Mouse (Mus musculus) heart, adult 11 months (tissue): ENCODE results near the gene Neu3.
A peak's percentile ranks its signal among the peaks of the same experiment; 100 is the strongest.

Source experiments
- DNase-seq: peaks from one replicate; pipeline ENCODE4 v3.0.0; 2022

Neu3 gene

GRCm38 (mm10) chr7:99828083-99828570 is at the start of gene Neu3:
Gene Neu3 (minus strand): TSS chr7:99828417.
- peak; percentile 99 for DNase-seq

- DNase-seq, result peak; percentile 94
These were observed 48.1 kb upstream of the Neu3 start for GRCm38 (mm10) chr7:99876345-99876744.

- peak; percentile 81 for DNase-seq
These were observed 47.7 kb upstream of the Neu3 start for GRCm38 (mm10) chr7:99875891-99876290.

- no peak for DNase-seq
These were observed 45.7 kb upstream of the Neu3 start for GRCm38 (mm10) chr7:99873965-99874364.

- no peak for DNase-seq
These were observed 41.1 kb upstream of the Neu3 start for GRCm38 (mm10) chr7:99869296-99869695.

GRCm38 (mm10) chr7:99865219-99865618 is 37.0 kb upstream of the Neu3 start:
- no peak for DNase-seq

- no peak for DNase-seq
These were observed 36.2 kb upstream of the Neu3 start for GRCm38 (mm10) chr7:99864241-99865028.

GRCm38 (mm10) chr7:99863362-99863761 is 35.1 kb upstream of the Neu3 start, which contains the start of gene Spcs2:
Gene Spcs2 (minus strand): TSS chr7:99863462.
- no peak for DNase-seq

GRCm38 (mm10) chr7:99858813-99859585 is 30.8 kb upstream of the Neu3 start, which contains the start of gene Xrra1:
Gene Xrra1 (plus strand): TSS chr7:99859116.
- DNase-seq, result peak; percentile 100

GRCm38 (mm10) chr7:99858175-99858812 is 30.1 kb upstream of the Neu3 start:
- DNase-seq, result no peak

- DNase-seq, result no peak
These were observed 28.1 kb upstream of the Neu3 start for GRCm38 (mm10) chr7:99856266-99856861.

- peak; percentile 82 for DNase-seq
These were observed 26.1 kb upstream of the Neu3 start for GRCm38 (mm10) chr7:99854311-99854710.

GRCm38 (mm10) chr7:99853350-99853749 is 25.1 kb upstream of the Neu3 start:
- peak; percentile 57 for DNase-seq

GRCm38 (mm10) chr7:99851618-99852017 is 23.4 kb upstream of the Neu3 start:
- DNase-seq, result peak; percentile 68

GRCm38 (mm10) chr7:99851121-99851520 is 22.9 kb upstream of the Neu3 start:
- peak; percentile 63 for DNase-seq

GRCm38 (mm10) chr7:99850534-99850933 is 22.3 kb upstream of the Neu3 start:
- peak; percentile 12 for DNase-seq

GRCm38 (mm10) chr7:99845533-99846236 is 17.5 kb upstream of the Neu3 start:
- DNase-seq, result peak; percentile 44

GRCm38 (mm10) chr7:99838241-99838640 is 10.0 kb upstream of the Neu3 start:
- DNase-seq, result no peak

- peak; percentile 49 for DNase-seq
These were observed 9.3 kb upstream of the Neu3 start for GRCm38 (mm10) chr7:99837358-99838071.

GRCm38 (mm10) chr7:99836781-99837180 is 8.6 kb upstream of the Neu3 start:
- DNase-seq, result no peak

- DNase-seq, result peak; percentile 29
These were observed 6.2 kb upstream of the Neu3 start for GRCm38 (mm10) chr7:99834314-99834853.
